Mouse (Mus musculus) neural tube, embryonic 13.5 days (tissue): ENCODE results near the gene Inpp5e. TPM values are rescaled to one million over a fixed set of nuclear protein-coding genes. Genes with fewer than 3 reads are reported as not detected.

Experiments used
- ATAC-seq: fragments of 200-750 bp; cut with Nextera tagmentation; 2 replicates; pipeline ENCODE4 v1.8.0; 2017; ENCODE audit warnings: low read depth, mild to moderate bottlenecking, moderate TSS enrichment, moderate library complexity
- H3K27ac ChIP-seq: fragments of 300-500 bp; sonication (generic); replicated peaks from 2 replicates; pipeline ENCODE4 v1.5.1; 2015; ENCODE audit warnings: moderate library complexity, mild to moderate bottlenecking, inconsistent platforms
- H3K27me3 ChIP-seq: fragments of 300-500 bp; sonication (generic); 2 replicates; pipeline ENCODE4 v1.6.1; 2015; ENCODE audit warnings: mild to moderate bottlenecking, inconsistent platforms
- H3K36me3 ChIP-seq: fragments of 300-500 bp; sonication (generic); 2 replicates; pipeline ENCODE4 v1.6.1; 2015; ENCODE audit warnings: mild to moderate bottlenecking, inconsistent platforms
- H3K4me1 ChIP-seq: fragments of 300-500 bp; sonication (generic); replicated peaks from 2 replicates; pipeline ENCODE4 v1.6.1; 2015; ENCODE audit warnings: inconsistent platforms
- H3K4me2 ChIP-seq: fragments of 300-500 bp; sonication (generic); 2 replicates; pipeline ENCODE4 v1.6.1; 2015; ENCODE audit warnings: inconsistent platforms, mild to moderate bottlenecking, moderate library complexity
- H3K4me3 ChIP-seq: fragments of 300-500 bp; sonication (generic); 2 replicates; pipeline ENCODE4 v1.5.1; 2015; ENCODE audit warnings: mild to moderate bottlenecking, inconsistent platforms
- H3K9ac ChIP-seq: fragments of 300-500 bp; sonication (generic); 2 replicates; pipeline ENCODE4 v1.6.1; 2015; ENCODE audit warnings: moderate library complexity, mild to moderate bottlenecking, inconsistent platforms
- H3K9me3 ChIP-seq: fragments of 300-500 bp; sonication (generic); 2 replicates; pipeline ENCODE4 v1.6.1; 2016; ENCODE audit warnings: inconsistent platforms
- WGBS: fragments of 180-500 bp; shearing (Covaris S2); methylation state at CpG from one replicate; pipeline ENCODE4 v1.1.7; 2015; 5-methylcytosine and 5-hydroxymethylcytosine counted together
- polyA plus RNA-seq: library from polyadenylated mRNA; unstranded; fragments of >200 nt; fragmentation: Nextera tagmentation; extraction: Ambion mirVana; gene quantifications from 2 replicates; pipeline ENCODE4 v1.2.1, GENCODE M21; 2015

Inpp5e gene
- polyA plus RNA-seq, 1 experiment from 2014 or later: 25.5 TPM

- H3K27ac ChIP-seq: no peak overlapping the region; the same call in 1 of the 2 replicates
- no peak for ATAC-seq
- WGBS: 77% methylated on average over 5 of the region's 5 CpGs
These were observed 1.1 kb upstream of the Inpp5e start for GRCm38 (mm10) chr2:26410091-26410490.

GRCm38 (mm10) chr2:26409362-26409761 lies 359 bp upstream of the Inpp5e start:
- Histone ChIP-seq H3K27me3 (no peaks in the 10 kb centered on the region), H3K9me3 (no peaks in the 10 kb centered on the region), H3K4me3 (peak overlapping the region; percentile 94), H3K4me1 (peaks cover 45% of the 10 kb centered on the region), H3K36me3 (peaks cover 50% of the 10 kb centered on the region), H3K27ac (no peak overlapping the region), H3K9ac (no peak overlapping the region), H3K4me2 (peak overlapping the region; percentile 99)
- WGBS: 59% methylated on average over 3 of the region's 3 CpGs
- ATAC-seq: peak; percentile 34; the same call in 1 of the 2 replicates

More at GRCm38 (mm10) chr2:26410091-26410490, 1.1 kb upstream of the Inpp5e start:
- Histone ChIP-seq H3K9ac (no peak overlapping the region), H3K4me1 (peaks cover 39% of the 10 kb centered on the region), H3K27me3 (no peaks in the 10 kb centered on the region), H3K9me3 (no peaks in the 10 kb centered on the region), H3K4me2 (no peak overlapping the region), H3K4me3 (no peak overlapping the region), H3K36me3 (peaks cover 57% of the 10 kb centered on the region)

GRCm38 (mm10) chr2:26403306-26403705 lies 5.7 kb downstream of the Inpp5e start:
- H3K4me3 ChIP-seq: no peak overlapping the region
- no peak overlapping the region for H3K9ac ChIP-seq
- H3K27ac ChIP-seq: no peak overlapping the region
- no peak for ATAC-seq
- H3K36me3 ChIP-seq: peaks cover 47% of the 10 kb centered on the region
- H3K4me2 ChIP-seq: no peak overlapping the region
- no peaks in the 10 kb centered on the region for H3K9me3 ChIP-seq
- 78% methylated on average over 8 of the region's 8 CpGs for WGBS
- no peaks in the 10 kb centered on the region for H3K27me3 ChIP-seq
- peaks cover 44% of the 10 kb centered on the region for H3K4me1 ChIP-seq

- ATAC-seq: no peak
- peaks cover 33% of the 10 kb centered on the region for H3K4me1 ChIP-seq
- H3K4me2 ChIP-seq: no peak overlapping the region
- no peak overlapping the region for H3K4me3 ChIP-seq
- H3K27ac ChIP-seq: no peak overlapping the region
- no peaks in the 10 kb centered on the region for H3K9me3 ChIP-seq
- no peak overlapping the region for H3K9ac ChIP-seq
- WGBS: 89% methylated on average over 1 of the region's 1 CpGs
- no peaks in the 10 kb centered on the region for H3K27me3 ChIP-seq
- H3K36me3 ChIP-seq: peaks cover 57% of the 10 kb centered on the region
These were observed 6.7 kb downstream of the Inpp5e start for GRCm38 (mm10) chr2:26402265-26402664.

- Histone ChIP-seq H3K4me3 (no peak overlapping the region), H3K36me3 (peaks cover 68% of the 10 kb centered on the region), H3K4me2 (no peak overlapping the region), H3K9ac (no peak overlapping the region), H3K27ac (no peak overlapping the region), H3K4me1 (peaks cover 21% of the 10 kb centered on the region), H3K9me3 (no peaks in the 10 kb centered on the region), H3K27me3 (no peaks in the 10 kb centered on the region)
- no peak for ATAC-seq
- 92% methylated on average over 4 of the region's 4 CpGs for WGBS
These were observed 8.0 kb downstream of the Inpp5e start for GRCm38 (mm10) chr2:26401023-26401422.

GRCm38 (mm10) chr2:26400296-26400695 lies 8.7 kb downstream of the Inpp5e start:
- Histone ChIP-seq H3K9ac (no peak overlapping the region), H3K9me3 (no peaks in the 10 kb centered on the region), H3K36me3 (peaks cover 72% of the 10 kb centered on the region), H3K4me3 (no peak overlapping the region), H3K27ac (no peak overlapping the region), H3K27me3 (no peaks in the 10 kb centered on the region), H3K4me1 (peaks cover 14% of the 10 kb centered on the region), H3K4me2 (no peak overlapping the region)
- WGBS: 92% methylated on average over 5 of the region's 5 CpGs
- no peak for ATAC-seq

GRCm38 (mm10) chr2:26399647-26400046 lies 9.4 kb downstream of the Inpp5e start:
- peaks cover 79% of the 10 kb centered on the region for H3K36me3 ChIP-seq
- no peak overlapping the region for H3K27ac ChIP-seq
- no peak overlapping the region for H3K4me2 ChIP-seq

GRCm38 (mm10) chr2:26398978-26399377 lies 10.0 kb downstream of the Inpp5e start:
- 94% methylated on average over 8 of the region's 8 CpGs for whole genome bisulfite sequencing
- ATAC-seq: no peak

More at GRCm38 (mm10) chr2:26399647-26400046, 9.4 kb downstream of the Inpp5e start:
- 90% methylated on average over 5 of the region's 5 CpGs for WGBS
- Histone ChIP-seq H3K9ac (no peak overlapping the region), H3K9me3 (no peaks in the 10 kb centered on the region), H3K27me3 (no peaks in the 10 kb centered on the region), H3K4me1 (peaks cover 7% of the 10 kb centered on the region), H3K4me3 (no peak overlapping the region)
- ATAC-seq: no peak

GRCm38 (mm10) chr2:26391617-26392016 lies 17.4 kb downstream of the Inpp5e start:
- ATAC-seq: no peak
- Histone ChIP-seq H3K9me3 (no peaks in the 10 kb centered on the region), H3K4me3 (no peak overlapping the region), H3K27ac (no peak overlapping the region), H3K36me3 (peaks cover 76% of the 10 kb centered on the region), H3K4me1 (peaks cover 26% of the 10 kb centered on the region), H3K9ac (no peak overlapping the region), H3K4me2 (no peak overlapping the region), H3K27me3 (no peaks in the 10 kb centered on the region)
- WGBS: 89% methylated on average over 6 of the region's 6 CpGs

More at GRCm38 (mm10) chr2:26398978-26399377, 10.0 kb downstream of the Inpp5e start:
- Histone ChIP-seq H3K9ac (no peak overlapping the region), H3K4me2 (no peak overlapping the region), H3K27me3 (no peaks in the 10 kb centered on the region), H3K9me3 (no peaks in the 10 kb centered on the region), H3K27ac (no peak overlapping the region), H3K4me3 (no peak overlapping the region), H3K4me1 (peaks cover 6% of the 10 kb centered on the region; the same call in 1 of the 2 replicates), H3K36me3 (peaks cover 86% of the 10 kb centered on the region)

- H3K27me3 ChIP-seq: no peaks in the 10 kb centered on the region
- ATAC-seq: no peak
- H3K9me3 ChIP-seq: no peaks in the 10 kb centered on the region
- peaks cover 76% of the 10 kb centered on the region for H3K36me3 ChIP-seq
- WGBS: 92% methylated on average over 3 of the region's 3 CpGs
- no peak overlapping the region for H3K27ac ChIP-seq
- 0 out of 2 replicates have a peak overlapping the region, but pooled peaks have one; percentile 12 for H3K9ac ChIP-seq
- no peak overlapping the region; the same call in 1 of the 2 replicates for H3K4me2 ChIP-seq
- H3K4me3 ChIP-seq: no peak overlapping the region
- H3K4me1 ChIP-seq: peaks cover 26% of the 10 kb centered on the region
These were observed 18.0 kb downstream of the Inpp5e start for GRCm38 (mm10) chr2:26390954-26391353.

GRCm38 (mm10) chr2:26389154-26389690 lies 19.8 kb downstream of the Inpp5e start, which contains the start of the genes Entr1 and Pmpca:
Gene Entr1 (minus strand): TSS chr2:26389316.
Gene Pmpca (plus strand): TSS chr2:26389339.
- H3K9ac ChIP-seq: peak within 1 kb of the TSS; percentile 93
- under 1% methylated on average over 56 of the region's 60 CpGs for WGBS
- H3K27ac ChIP-seq: peak within 1 kb of the TSS; percentile 75

GRCm38 (mm10) chr2:26388682-26389153 lies 20.3 kb downstream of the Inpp5e start:
- Histone ChIP-seq H3K36me3 (peaks cover 76% of the 10 kb centered on the region), H3K4me2 (peak overlapping the region; percentile 99), H3K27ac (peak overlapping the region; percentile 75), H3K4me1 (peaks cover 26% of the 10 kb centered on the region), H3K4me3 (peak overlapping the region; percentile 91), H3K9me3 (no peaks in the 10 kb centered on the region), H3K27me3 (no peaks in the 10 kb centered on the region), H3K9ac (peak overlapping the region; percentile 93)
- WGBS: 1% methylated on average over 45 of the region's 45 CpGs
- peak; percentile 60 for ATAC-seq

More at GRCm38 (mm10) chr2:26389154-26389690, 19.8 kb downstream of the Inpp5e start, which contains the start of the genes Entr1 and Pmpca:
- Histone ChIP-seq H3K4me1 (peaks cover 26% of the 10 kb centered on the region), H3K36me3 (peaks cover 76% of the 10 kb centered on the region), H3K9me3 (no peaks in the 10 kb centered on the region), H3K27me3 (no peaks in the 10 kb centered on the region), H3K4me3 (peak within 1 kb of the TSS; percentile 91), H3K4me2 (peak within 1 kb of the TSS; percentile 99)
- ATAC-seq: peak; percentile 94
